Mouse (Mus musculus): ENCODE data around the gene Fyn. TPM values are rescaled to one million over a fixed set of nuclear protein-coding genes. Genes with fewer than 3 reads are reported as not detected.

Fyn gene
- polyA plus RNA-seq, 1 experiment from 2014 or later = 44.3 TPM

- H3K36me3 ChIP-seq (ENCODE audit: control insufficient read depth, insufficient read depth, low read length) = no peaks in the 10 kb centered on the region
- no peak overlapping the region for H3K9ac ChIP-seq (ENCODE audit: low read length)
- ATAC-seq (ENCODE audit: low FRiP score) = no peak
- no peak for DNase-seq (ENCODE audit: low spot score, missing footprints)
- no peak overlapping the region for H3K27ac ChIP-seq (ENCODE audit: low read depth, low read length)
- H3K4me1 ChIP-seq (ENCODE audit: control insufficient read depth, insufficient read depth, low read length) = no peaks in the 10 kb centered on the region
- no peak overlapping the region for H3K4me3 ChIP-seq (ENCODE audit: low read depth, low read length)
- no peaks in the 10 kb centered on the region for H3K9me3 ChIP-seq (ENCODE audit: control insufficient read depth, low read length)
- H3K27me3 ChIP-seq (ENCODE audit: control insufficient read depth, insufficient read depth, low read length) = no peaks in the 10 kb centered on the region
- 87% methylated on average over 6 of the region's 6 CpGs for WGBS
- no peak overlapping the region for H3K4me2 ChIP-seq
Observed at GRCm38 (mm10) chr10:39403706-39404105, 35.1 kb downstream of the Fyn start.

GRCm38 (mm10) chr10:39404175-39404574, 35.5 kb downstream of the Fyn start:
- Histone ChIP-seq H3K36me3 (ENCODE audit: control insufficient read depth, insufficient read depth, low read length) (no peaks in the 10 kb centered on the region), H3K27me3 (ENCODE audit: control insufficient read depth, insufficient read depth, low read length) (no peaks in the 10 kb centered on the region), H3K4me3 (ENCODE audit: low read depth, low read length) (no peak overlapping the region), H3K9me3 (ENCODE audit: control insufficient read depth, low read length) (no peaks in the 10 kb centered on the region), H3K27ac (ENCODE audit: low read depth, low read length) (no peak overlapping the region), H3K4me2 (no peak overlapping the region), H3K4me1 (ENCODE audit: control insufficient read depth, insufficient read depth, low read length) (no peaks in the 10 kb centered on the region), H3K9ac (ENCODE audit: low read length) (no peak overlapping the region)
- DNase-seq (ENCODE audit: low spot score, missing footprints) = no peak
- ATAC-seq (ENCODE audit: low FRiP score) = no peak
- 87% methylated on average over 4 of the region's 4 CpGs for WGBS

- no peak overlapping the region for H3K9ac ChIP-seq (ENCODE audit: low read length)
- H3K27me3 ChIP-seq (ENCODE audit: control insufficient read depth, insufficient read depth, low read length) = no peaks in the 10 kb centered on the region
- no peak overlapping the region for H3K4me3 ChIP-seq (ENCODE audit: low read depth, low read length)
- H3K9me3 ChIP-seq (ENCODE audit: control insufficient read depth, low read length) = no peaks in the 10 kb centered on the region
- H3K4me1 ChIP-seq (ENCODE audit: control insufficient read depth, insufficient read depth, low read length) = no peaks in the 10 kb centered on the region
- no peak for ATAC-seq (ENCODE audit: low FRiP score)
- H3K4me2 ChIP-seq = no peak overlapping the region
- 62% methylated on average over 10 of the region's 10 CpGs for WGBS
- no peak for DNase-seq (ENCODE audit: low spot score, missing footprints)
- no peaks in the 10 kb centered on the region for H3K36me3 ChIP-seq (ENCODE audit: control insufficient read depth, insufficient read depth, low read length)
- H3K27ac ChIP-seq (ENCODE audit: low read depth, low read length) = no peak overlapping the region
Observed at GRCm38 (mm10) chr10:39405982-39406797, 37.5 kb downstream of the Fyn start.

GRCm38 (mm10) chr10:39406798-39407189, 38.1 kb downstream of the Fyn start:
- no peak for DNase-seq (ENCODE audit: low spot score, missing footprints)
- H3K9me3 ChIP-seq (ENCODE audit: control insufficient read depth, low read length) = no peaks in the 10 kb centered on the region
- H3K36me3 ChIP-seq (ENCODE audit: control insufficient read depth, insufficient read depth, low read length) = no peaks in the 10 kb centered on the region
- H3K4me1 ChIP-seq (ENCODE audit: control insufficient read depth, insufficient read depth, low read length) = no peaks in the 10 kb centered on the region
- no peak for ATAC-seq (ENCODE audit: low FRiP score)
- no peak overlapping the region for H3K4me2 ChIP-seq
- H3K4me3 ChIP-seq (ENCODE audit: low read depth, low read length) = no peak overlapping the region
- H3K27ac ChIP-seq (ENCODE audit: low read depth, low read length) = no peak overlapping the region
- H3K27me3 ChIP-seq (ENCODE audit: control insufficient read depth, insufficient read depth, low read length) = no peaks in the 10 kb centered on the region
- H3K9ac ChIP-seq (ENCODE audit: low read length) = no peak overlapping the region
- WGBS = 91% methylated on average over 7 of the region's 7 CpGs

GRCm38 (mm10) chr10:39407553-39407952, 38.9 kb downstream of the Fyn start:
- no peak for DNase-seq (ENCODE audit: low spot score, missing footprints)
- no peak overlapping the region for H3K27ac ChIP-seq (ENCODE audit: low read depth, low read length)
- H3K36me3 ChIP-seq (ENCODE audit: control insufficient read depth, insufficient read depth, low read length) = no peaks in the 10 kb centered on the region
- no peaks in the 10 kb centered on the region for H3K9me3 ChIP-seq (ENCODE audit: control insufficient read depth, low read length)
- no peak for ATAC-seq (ENCODE audit: low FRiP score)
- no peak overlapping the region for H3K9ac ChIP-seq (ENCODE audit: low read length)
- H3K4me2 ChIP-seq = no peak overlapping the region
- H3K4me1 ChIP-seq (ENCODE audit: control insufficient read depth, insufficient read depth, low read length) = no peaks in the 10 kb centered on the region
- no peaks in the 10 kb centered on the region for H3K27me3 ChIP-seq (ENCODE audit: control insufficient read depth, insufficient read depth, low read length)
- no peak overlapping the region for H3K4me3 ChIP-seq (ENCODE audit: low read depth, low read length)
- WGBS = 88% methylated on average over 2 of the region's 2 CpGs

GRCm38 (mm10) chr10:39409602-39410001, 40.9 kb downstream of the Fyn start:
- DNase-seq (ENCODE audit: low spot score, missing footprints) = no peak
- Histone ChIP-seq H3K4me1 (ENCODE audit: control insufficient read depth, insufficient read depth, low read length) (no peaks in the 10 kb centered on the region), H3K27me3 (ENCODE audit: control insufficient read depth, insufficient read depth, low read length) (no peaks in the 10 kb centered on the region), H3K9ac (ENCODE audit: low read length) (no peak overlapping the region), H3K9me3 (ENCODE audit: control insufficient read depth, low read length) (no peaks in the 10 kb centered on the region), H3K27ac (ENCODE audit: low read depth, low read length) (no peak overlapping the region), H3K4me3 (ENCODE audit: low read depth, low read length) (no peak overlapping the region), H3K36me3 (ENCODE audit: control insufficient read depth, insufficient read depth, low read length) (no peaks in the 10 kb centered on the region), H3K4me2 (no peak overlapping the region)
- no peak for ATAC-seq (ENCODE audit: low FRiP score)
- WGBS = 90% methylated on average over 7 of the region's 7 CpGs

GRCm38 (mm10) chr10:39410151-39410649, 41.5 kb downstream of the Fyn start:
- Histone ChIP-seq H3K9me3 (ENCODE audit: control insufficient read depth, low read length) (no peaks in the 10 kb centered on the region), H3K27ac (ENCODE audit: low read depth, low read length) (no peak overlapping the region), H3K27me3 (ENCODE audit: control insufficient read depth, insufficient read depth, low read length) (no peaks in the 10 kb centered on the region), H3K4me3 (ENCODE audit: low read depth, low read length) (no peak overlapping the region), H3K9ac (ENCODE audit: low read length) (no peak overlapping the region), H3K36me3 (ENCODE audit: control insufficient read depth, insufficient read depth, low read length) (no peaks in the 10 kb centered on the region), H3K4me1 (ENCODE audit: control insufficient read depth, insufficient read depth, low read length) (no peaks in the 10 kb centered on the region), H3K4me2 (no peak overlapping the region)
- DNase-seq (ENCODE audit: low spot score, missing footprints) = no peak
- no peak for ATAC-seq (ENCODE audit: low FRiP score)
- 84% methylated on average over 6 of the region's 6 CpGs for WGBS

- DNase-seq (ENCODE audit: low spot score, missing footprints) = no peak
- no peak for ATAC-seq (ENCODE audit: low FRiP score)
- no peak overlapping the region for H3K9ac ChIP-seq (ENCODE audit: low read length)
- no peak overlapping the region for H3K4me2 ChIP-seq
- no peaks in the 10 kb centered on the region for H3K9me3 ChIP-seq (ENCODE audit: control insufficient read depth, low read length)
- no peak overlapping the region for H3K27ac ChIP-seq (ENCODE audit: low read depth, low read length)
- no peaks in the 10 kb centered on the region for H3K4me1 ChIP-seq (ENCODE audit: control insufficient read depth, insufficient read depth, low read length)
- no peak overlapping the region for H3K4me3 ChIP-seq (ENCODE audit: low read depth, low read length)
- WGBS = 86% methylated on average over 8 of the region's 8 CpGs
- no peaks in the 10 kb centered on the region for H3K36me3 ChIP-seq (ENCODE audit: control insufficient read depth, insufficient read depth, low read length)
- no peaks in the 10 kb centered on the region for H3K27me3 ChIP-seq (ENCODE audit: control insufficient read depth, insufficient read depth, low read length)
Observed at GRCm38 (mm10) chr10:39411857-39412559, 43.4 kb downstream of the Fyn start.

Data from midbrain, embryonic 11.5 days (tissue).